Mouse (Mus musculus) liver (tissue): Measurements from ENCODE around the gene Fcho1.

Experiments used
- DNase-seq: peaks from one replicate; pipeline ENCODE4 v3.0.0-alpha.2; 2020; ENCODE audit warnings: mixed read lengths

Fcho1 gene

GRCm38 (mm10) chr8:71658515-71659049 lies 66.9 kb downstream of the Fcho1 start:
- DNase-seq: no peak
